In genomic region chr2:3348919-3349318, GRCm38 (mm10) we compare ENCODE assay signal across 9 mouse cellular contexts. TPM values are rescaled to one million over a fixed set of nuclear protein-coding genes. Genes with fewer than 3 reads are reported as not detected.
DNase-seq lines count a peak whose midpoint lies in the region; ATAC-seq lines count a peak whose summit lies in the region.
"Had no signal": no experiment of that assay in that cellular context is flagged by ENCODE, and none has a peak within 500 bp of the region (broad histone marks: within the 10 kb centered on the region; RNA-seq: fewer than 3 reads in every experiment).

No protein-coding gene starts in this region.

- H3K27me3 ChIP-seq in hindbrain, embryonic 16.5 days (replicated peaks; ENCODE audit: control insufficient read depth, insufficient read depth, low read length), result no peaks in the 10 kb centered on the region
- no peaks in the 10 kb centered on the region for H3K27me3 ChIP-seq in hindbrain, embryonic 10.5 days (ENCODE audit: insufficient read depth, poor library complexity, severe bottlenecking)

- H3K4me2 ChIP-seq in hindbrain, embryonic 16.5 days (ENCODE audit: low read length), result no peak overlapping the region

- peak; percentile 48 for ATAC-seq in hindbrain, embryonic 16.5 days
- ATAC-seq in neutrophil, adult 5-6 weeks (ENCODE audit: extremely low read depth, insufficient number of reproducible peaks, low FRiP score, poor library complexity, severe bottlenecking), result 0 out of 2 replicates have a peak, but pooled peaks have one; percentile 46

- no peak for DNase-seq in hindbrain, embryonic 10.5 days (ENCODE audit: low spot score)
- DNase-seq in thymus, postnatal 0 days (ENCODE audit: low spot score), result peak; percentile 35
- no peak for DNase-seq in thymus, postnatal 25 days
- peak; percentile 17 for DNase-seq in embryo, embryonic 11.5 days (ENCODE audit: low read depth, low spot score)
- no peak for DNase-seq in gastrocnemius, adult 18-20 months (ENCODE audit: low spot score)
- no peak for DNase-seq in cerebellum, adult 11 months

- H3K36me3 ChIP-seq in hindbrain, embryonic 16.5 days (ENCODE audit: control insufficient read depth, insufficient read depth, low read length), result no peaks in the 10 kb centered on the region
- no peaks in the 10 kb centered on the region for H3K36me3 ChIP-seq in hindbrain, embryonic 10.5 days

- WGBS in hindbrain, embryonic 16.5 days, result 20% methylated on average over 3 of the region's 3 CpGs
- WGBS in hindbrain, embryonic 10.5 days, result 26% methylated on average over 3 of the region's 3 CpGs

- H3K27ac ChIP-seq in hindbrain, embryonic 16.5 days (ENCODE audit: low read depth, low read length), result no peak overlapping the region
- H3K27ac ChIP-seq in hindbrain, embryonic 10.5 days, result no peak overlapping the region

- no peak overlapping the region for H3K9ac ChIP-seq in hindbrain, embryonic 16.5 days (ENCODE audit: low read depth, low read length)

- no peaks in the 10 kb centered on the region for H3K4me1 ChIP-seq in hindbrain, embryonic 16.5 days (ENCODE audit: control insufficient read depth, insufficient read depth, low read depth, low read length)
- no peaks in the 10 kb centered on the region for H3K4me1 ChIP-seq in hindbrain, embryonic 10.5 days (replicated peaks)

- H3K9me3 ChIP-seq in hindbrain, embryonic 16.5 days (ENCODE audit: control insufficient read depth, low read length), result no peaks in the 10 kb centered on the region
- 0 out of 2 replicates have a peak, but pooled peaks cover 4% of the 10 kb centered on the region for H3K9me3 ChIP-seq in hindbrain, embryonic 10.5 days

- no peak overlapping the region for H3K4me3 ChIP-seq in hindbrain, embryonic 16.5 days (ENCODE audit: low read length)
- H3K4me3 ChIP-seq in hindbrain, embryonic 10.5 days, result no peak overlapping the region

RNA-seq across cellular contexts. Expression of gene Acbd7, which starts 13.0 kb away (rescaled TPM):
- polyA plus RNA-seq in hindbrain, embryonic 16.5 days (2015; fragmentation: Nextera tagmentation; extraction: Ambion mirVana), result 3.4 and 4.6 TPM in 2 replicates
- polyA plus RNA-seq in hindbrain, embryonic 10.5 days (2016; fragmentation: Nextera tagmentation; extraction: Ambion mirVana), result 0.67 TPM in 1 of 2 replicates, not detected in the other
- 1.5 and 2.6 TPM in 2 replicates for polyA plus RNA-seq in thymus, postnatal 0 days (2015; fragmentation: Nextera tagmentation; extraction: Ambion mirVana)
- total RNA-seq in neutrophil, adult 5-6 weeks (2017), result not detected in 2 replicates
- 1 to 10 TPM in 1 of 2 experiments, under 1 TPM in 1; 0.47 to 1.1 TPM for total RNA-seq in gastrocnemius, adult 18-20 months (2021)

RNA-seq across cellular contexts. Expression of gene Rpp38, which starts 16.5 kb away (rescaled TPM):
- polyA plus RNA-seq in hindbrain, embryonic 16.5 days (2015; fragmentation: Nextera tagmentation; extraction: Ambion mirVana), result 10.4 and 13.3 TPM in 2 replicates
- polyA plus RNA-seq in hindbrain, embryonic 10.5 days (2016; fragmentation: Nextera tagmentation; extraction: Ambion mirVana), result 17.0 and 22.1 TPM in 2 replicates
- polyA plus RNA-seq in thymus, postnatal 0 days (2015; fragmentation: Nextera tagmentation; extraction: Ambion mirVana), result 18.0 and 19.5 TPM in 2 replicates
- total RNA-seq in neutrophil, adult 5-6 weeks (2017), result 4.1 and 4.2 TPM in 2 replicates
- total RNA-seq in gastrocnemius, adult 18-20 months (2021), result 1 to 10 TPM; 5.3 to 6.1 TPM

RNA-seq across cellular contexts. Expression of gene Olah, which starts 48.1 kb away (rescaled TPM):
- polyA plus RNA-seq in hindbrain, embryonic 16.5 days (2015; fragmentation: Nextera tagmentation; extraction: Ambion mirVana), result 0.10 TPM in 2 replicates
- not detected in 2 replicates for polyA plus RNA-seq in hindbrain, embryonic 10.5 days (2016; fragmentation: Nextera tagmentation; extraction: Ambion mirVana)
- polyA plus RNA-seq in thymus, postnatal 0 days (2015; fragmentation: Nextera tagmentation; extraction: Ambion mirVana), result 0.08 and 0.33 TPM in 2 replicates
- not detected in 2 replicates for total RNA-seq in neutrophil, adult 5-6 weeks (2017)
- not detected for total RNA-seq in gastrocnemius, adult 18-20 months (2021)
- total RNA-seq: layer of hippocampus, postnatal 14 days had no signal

Comparison
In these comparisons a context has a peak if more than half of its experiments do, and no peak if none do; other contexts are left out.
1. DNase-seq: peak in thymus, postnatal 0 days (single experiment) and embryo, embryonic 11.5 days (single experiment); none in hindbrain, embryonic 10.5 days (single experiment), thymus, postnatal 25 days (single experiment), gastrocnemius, adult 18-20 months (single experiment) and cerebellum, adult 11 months (single experiment).